Mouse (Mus musculus): Measurements from ENCODE around the gene Vmn1r124. TPM values are rescaled to one million over a fixed set of nuclear protein-coding genes. Genes with fewer than 3 reads are reported as not detected.
"Not testable (repeated sequence)": the region's sequence is repeated elsewhere in the genome, so short reads cannot be mapped to it uniquely, and the experiment has no call there.

Gene Vmn1r124
- total RNA-seq (2014; fragmentation: Nextera tagmentation) (not detected in 2 replicates), total RNA-seq (2017) (not detected in 2 replicates)

- ATAC-seq (replicated peaks; ENCODE audit: low FRiP score, low TSS enrichment, poor library complexity, severe bottlenecking): not testable (repeated sequence)
Observed at GRCm38 (mm10) chr7:21260517-21260916, at the start of gene Vmn1r124. Gene Vmn1r124 (minus strand): TSS chr7:21260617.

- ATAC-seq (replicated peaks; ENCODE audit: low FRiP score, low TSS enrichment, poor library complexity, severe bottlenecking): not testable (repeated sequence)
Observed at GRCm38 (mm10) chr7:21301367-21301766, 41.0 kb upstream of the Vmn1r124 start, which contains the start of gene Vmn1r126. Gene Vmn1r126 (minus strand): TSS chr7:21301467.

DNA sequence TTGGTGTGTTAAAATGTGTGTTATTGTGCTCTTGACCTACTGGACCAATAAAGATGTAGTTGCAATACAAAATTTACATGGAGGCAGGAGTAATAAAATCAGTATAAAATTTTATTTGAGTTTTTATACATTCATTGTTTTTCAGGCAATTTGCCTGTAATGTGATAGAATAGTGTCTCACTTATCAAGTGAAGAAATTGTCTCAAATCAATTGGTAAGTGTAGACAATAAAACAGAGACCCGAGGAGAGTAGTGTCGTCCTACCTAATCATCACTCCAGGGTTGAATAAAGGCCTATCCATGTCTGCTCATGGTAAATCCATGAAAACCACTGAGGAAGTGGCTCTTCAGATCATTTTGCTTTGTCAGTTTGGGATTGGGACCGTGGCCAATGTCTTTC lies 11.5 kb upstream of the Vmn1r124 start, which contains the start of gene Vmn1r125:
Vmn1r125 (plus strand) TSS at position 301 of the 400 bp plus-strand sequence.
- ATAC-seq (replicated peaks; ENCODE audit: low FRiP score, low TSS enrichment, poor library complexity, severe bottlenecking): not testable (repeated sequence)

Other genes with a start within 250 kb of the Vmn1r124 start
- gene Vmn1r119, start 248.2 kb downstream of the Vmn1r124 start, total RNA-seq (2014; fragmentation: Nextera tagmentation): not detected in 2 replicates
- not detected in 2 replicates for gene Vmn1r119, start 248.2 kb downstream of the Vmn1r124 start, total RNA-seq (2017)
- gene Vmn1r120, start 206.8 kb downstream of the Vmn1r124 start, total RNA-seq (2014; fragmentation: Nextera tagmentation): not detected in 2 replicates
- not detected in 2 replicates for gene Vmn1r120, start 206.8 kb downstream of the Vmn1r124 start, total RNA-seq (2017)
- gene Vmn1r121, start 162.1 kb downstream of the Vmn1r124 start, total RNA-seq (2014; fragmentation: Nextera tagmentation): not detected in 2 replicates
- not detected in 2 replicates for gene Vmn1r121, start 162.1 kb downstream of the Vmn1r124 start, total RNA-seq (2017)
- gene Vmn1r122, start 126.5 kb downstream of the Vmn1r124 start, total RNA-seq (2014; fragmentation: Nextera tagmentation): not detected in 2 replicates
- not detected in 2 replicates for gene Vmn1r122, start 126.5 kb downstream of the Vmn1r124 start, total RNA-seq (2017)
- not detected in 2 replicates for gene Vmn1r123, start 98.4 kb downstream of the Vmn1r124 start, total RNA-seq (2014; fragmentation: Nextera tagmentation)
- gene Vmn1r123, start 98.4 kb downstream of the Vmn1r124 start, total RNA-seq (2017): not detected in 2 replicates
- gene Gm5157, start 70.2 kb downstream of the Vmn1r124 start, total RNA-seq (2014; fragmentation: Nextera tagmentation): not detected in 2 replicates
- not detected in 2 replicates for gene Gm5157, start 70.2 kb downstream of the Vmn1r124 start, total RNA-seq (2017)
- not detected in 2 replicates for gene Vmn1r125, start 11.6 kb upstream of the Vmn1r124 start, total RNA-seq (2014; fragmentation: Nextera tagmentation)
- gene Vmn1r125, start 11.6 kb upstream of the Vmn1r124 start, total RNA-seq (2017): not detected in 2 replicates
- not detected in 2 replicates for gene Vmn1r126, start 40.9 kb upstream of the Vmn1r124 start, total RNA-seq (2014; fragmentation: Nextera tagmentation)
- not detected in 2 replicates for gene Vmn1r126, start 40.9 kb upstream of the Vmn1r124 start, total RNA-seq (2017)
- not detected in 2 replicates for gene Vmn1r127, start 59.2 kb upstream of the Vmn1r124 start, total RNA-seq (2014; fragmentation: Nextera tagmentation)
- not detected in 2 replicates for gene Vmn1r127, start 59.2 kb upstream of the Vmn1r124 start, total RNA-seq (2017)
- gene Vmn1r128, start 88.8 kb upstream of the Vmn1r124 start, total RNA-seq (2014; fragmentation: Nextera tagmentation): not detected in 2 replicates
- not detected in 2 replicates for gene Vmn1r128, start 88.8 kb upstream of the Vmn1r124 start, total RNA-seq (2017)
- gene Vmn1r129, start 100.7 kb upstream of the Vmn1r124 start, total RNA-seq (2014; fragmentation: Nextera tagmentation): not detected in 2 replicates
- not detected in 2 replicates for gene Vmn1r129, start 100.7 kb upstream of the Vmn1r124 start, total RNA-seq (2017)
- gene Gm6882, start 172.1 kb upstream of the Vmn1r124 start, total RNA-seq (2014; fragmentation: Nextera tagmentation): not detected in 2 replicates
- gene Gm6882, start 172.1 kb upstream of the Vmn1r124 start, total RNA-seq (2017): not detected in 2 replicates

All from megakaryocyte-erythroid progenitor cell, adult 5-6 weeks (primary cell).